Mouse (Mus musculus) small intestine, adult 2 months (tissue): ENCODE data around the gene Srp68.

ENCODE experiments used
- CTCF ChIP-seq: fragments of 200-500 bp; IDR thresholded peaks from 2 replicates; pipeline ENCODE4 v1.5.1; 2012; ENCODE audit warnings: low read depth, mild to moderate bottlenecking, control low read depth, inconsistent platforms, low read length, moderate library complexity, mixed read lengths; ENCODE audit not compliant: insufficient replicate concordance, insufficient read length; ENCODE audit errors: extremely low read depth
- POLR2A ChIP-seq: fragments of 200-500 bp; IDR thresholded peaks from 2 replicates; pipeline ENCODE4 v1.6.1; 2012; ENCODE audit warnings: low read depth, mild to moderate bottlenecking, control low read depth, inconsistent platforms, low read length, moderate library complexity

DNA sequence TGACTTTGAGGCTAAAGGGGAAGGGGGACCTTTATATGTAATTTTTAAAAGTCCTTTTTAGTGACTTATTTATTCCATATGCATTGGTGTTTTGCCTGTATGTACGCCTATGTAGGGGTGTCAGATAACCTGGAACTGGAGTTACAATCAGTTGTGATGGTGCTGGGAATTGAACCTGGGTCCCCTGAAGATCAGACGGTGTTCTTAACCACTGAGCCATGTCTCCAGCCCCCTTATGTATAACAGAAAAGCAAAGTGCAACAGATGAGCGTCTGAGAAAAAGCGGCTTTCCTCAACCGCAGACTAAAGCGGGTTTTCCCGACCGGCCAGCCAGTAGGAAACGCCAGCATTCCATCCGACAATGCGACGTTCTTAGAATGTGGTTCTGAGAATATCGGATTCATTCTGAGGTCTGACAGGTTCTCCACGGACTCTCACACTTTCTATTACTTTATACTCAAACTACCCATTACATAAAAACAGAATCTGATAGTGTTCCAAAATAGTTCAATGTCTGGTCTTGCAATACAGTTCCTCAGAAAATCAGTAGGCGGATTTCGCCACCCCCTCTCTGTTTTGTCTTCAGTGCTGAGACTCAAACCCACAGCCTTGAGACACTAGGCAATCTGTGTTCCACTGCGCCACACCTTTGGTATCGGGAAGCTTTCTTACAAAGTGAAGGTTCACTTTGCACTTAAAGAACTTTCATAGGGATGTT lies 77.0 kb downstream of the Srp68 start:
- no peak for TF ChIP-seq POLR2A
- TF ChIP-seq CTCF, result no peak
